8 mouse cellular contexts compared by ENCODE assay signal in genomic region chr17:27821407-27822338, GRCm38 (mm10). TPM values are rescaled to one million over a fixed set of nuclear protein-coding genes. Genes with fewer than 3 reads are reported as not detected.
A peak's percentile ranks its signal among the peaks of the same experiment; 100 is the strongest.
DNase-seq lines count a peak whose midpoint lies in the region; ATAC-seq and TF ChIP-seq lines count a peak whose summit lies in the region.

No protein-coding gene starts in this region.

- peak overlapping the region; percentile 67 for H3K4me2 ChIP-seq in hindbrain, embryonic 11.5 days (replicated peaks; ENCODE audit: low read depth, low read length)
- peak overlapping the region; percentile 88 for H3K4me2 ChIP-seq in limb, embryonic 14.5 days (replicated peaks; ENCODE audit: low read depth, low read length, severe bottlenecking)

- H3K9ac ChIP-seq in hindbrain, embryonic 11.5 days (ENCODE audit: low read depth, low read length): no peak overlapping the region
- H3K9ac ChIP-seq in limb, embryonic 14.5 days (ENCODE audit: low read depth, low read length, severe bottlenecking): peak overlapping the region; percentile 44; the same call in 1 of the 2 replicates

- H3K27ac ChIP-seq in hindbrain, embryonic 11.5 days (ENCODE audit: low read depth, low read length): peak overlapping the region; percentile 74; the same call in 1 of the 2 replicates
- peak overlapping the region; percentile 9; the same call in 1 of the 2 replicates for H3K27ac ChIP-seq in limb, embryonic 14.5 days (replicated peaks; ENCODE audit: low read depth, low read length)

- no peaks in the 10 kb centered on the region for H3K36me3 ChIP-seq in hindbrain, embryonic 11.5 days (ENCODE audit: control insufficient read depth, insufficient read depth, low read length)
- no peaks in the 10 kb centered on the region for H3K36me3 ChIP-seq in limb, embryonic 14.5 days (ENCODE audit: control insufficient read depth, insufficient read depth, low read length)

- H3K4me1 ChIP-seq in hindbrain, embryonic 11.5 days (replicated peaks; ENCODE audit: control insufficient read depth, insufficient read depth, low read length): peaks cover 3% of the 10 kb centered on the region
- H3K4me1 ChIP-seq in limb, embryonic 14.5 days (ENCODE audit: control insufficient read depth, insufficient read depth, low read length): peaks cover 21% of the 10 kb centered on the region

- whole genome bisulfite sequencing in hindbrain, embryonic 11.5 days: 71% methylated on average over 9 of the region's 9 CpGs
- WGBS in limb, embryonic 14.5 days: 47% methylated on average over 9 of the region's 9 CpGs

- H3K4me3 ChIP-seq in hindbrain, embryonic 11.5 days (ENCODE audit: low read depth, low read length): peak overlapping the region; percentile 68
- H3K4me3 ChIP-seq in limb, embryonic 14.5 days (replicated peaks; ENCODE audit: low read length): peak overlapping the region; percentile 95

- no peaks in the 10 kb centered on the region for H3K27me3 ChIP-seq in hindbrain, embryonic 11.5 days (ENCODE audit: control insufficient read depth, insufficient read depth, low read length)
- no peaks in the 10 kb centered on the region for H3K27me3 ChIP-seq in limb, embryonic 14.5 days (ENCODE audit: control insufficient read depth, insufficient read depth, low read length)

- TF ChIP-seq POLR2A in limb, embryonic 14.5 days (IDR thresholded peaks at IDR 0.05; ENCODE audit: borderline replicate concordance, extremely low read depth, insufficient read depth, insufficient read length): no peak

- no peaks in the 10 kb centered on the region for H3K9me3 ChIP-seq in hindbrain, embryonic 11.5 days (ENCODE audit: control insufficient read depth, low read length)
- no peaks in the 10 kb centered on the region for H3K9me3 ChIP-seq in limb, embryonic 14.5 days (ENCODE audit: control insufficient read depth, low read length)

- peak; percentile 74 for DNase-seq in CD4-positive, CD25-positive, alpha-beta regulatory T cell, adult 2 months (ENCODE audit: low read depth, low spot score)
- peak; percentile 18 to 35 for DNase-seq in thymus, adult 18-20 months
- no peak for DNase-seq in thymus, postnatal 0 days (ENCODE audit: low spot score)
- DNase-seq in hindbrain, embryonic 11.5 days (ENCODE audit: low spot score): no peak
- no peak for DNase-seq in limb, embryonic 14.5 days (ENCODE audit: low spot score)
- peak; percentile 82 for DNase-seq in naive thymus-derived CD4-positive, alpha-beta T cell, adult 2 months (ENCODE audit: low read depth)
- DNase-seq in frontal cortex, postnatal 36 days (ENCODE audit: low spot score in 2 of 2): no peak

- no peak for ATAC-seq in CD4-positive, CD25-positive, alpha-beta regulatory T cell, adult 4 months
- no peak for ATAC-seq in hindbrain, embryonic 11.5 days (ENCODE audit: low FRiP score)
- no peak for ATAC-seq in limb, embryonic 14.5 days (ENCODE audit: low FRiP score, low read depth)

RNA-seq across cellular contexts. Expression of gene D17Wsu92e, which starts 1.2 kb away (rescaled TPM):
- polyA plus RNA-seq in CD4-positive, CD25-positive, alpha-beta regulatory T cell, adult 4 months (2017; shearing (Covaris generic)): 10 to 100 TPM; 14.6 to 14.9 TPM
- polyA plus RNA-seq in thymus, postnatal 0 days (2015; fragmentation: Nextera tagmentation; extraction: Ambion mirVana): 16.7 and 20.8 TPM in 2 replicates
- 10.4 and 10.9 TPM in 2 replicates for polyA plus RNA-seq in hindbrain, embryonic 11.5 days (2014; fragmentation: Nextera tagmentation; extraction: Ambion mirVana)
- 60.1 and 65.2 TPM in 2 replicates for polyA plus RNA-seq in limb, embryonic 14.5 days (2012; rRNA removed)
- 20.3 and 21.3 TPM in 2 replicates for polyA plus RNA-seq in limb, embryonic 14.5 days (2014; fragmentation: Nextera tagmentation; extraction: Ambion mirVana)

RNA-seq across cellular contexts. Expression of gene Snrpc, which starts 16.3 kb away (rescaled TPM):
- 10 to 100 TPM; 84.0 to 86.8 TPM for polyA plus RNA-seq in CD4-positive, CD25-positive, alpha-beta regulatory T cell, adult 4 months (2017; shearing (Covaris generic))
- 383 and 386 TPM in 2 replicates for polyA plus RNA-seq in thymus, postnatal 0 days (2015; fragmentation: Nextera tagmentation; extraction: Ambion mirVana)
- polyA plus RNA-seq in hindbrain, embryonic 11.5 days (2014; fragmentation: Nextera tagmentation; extraction: Ambion mirVana): 344 and 359 TPM in 2 replicates
- polyA plus RNA-seq in limb, embryonic 14.5 days (2012; rRNA removed): 228 and 238 TPM in 2 replicates
- 286 and 308 TPM in 2 replicates for polyA plus RNA-seq in limb, embryonic 14.5 days (2014; fragmentation: Nextera tagmentation; extraction: Ambion mirVana)

RNA-seq across cellular contexts. Expression of gene Uhrf1bp1, which starts 34.6 kb away (rescaled TPM):
- 1 to 10 TPM in 1 of 2 experiments, under 1 TPM in 1; 0.65 to 1.3 TPM for polyA plus RNA-seq in CD4-positive, CD25-positive, alpha-beta regulatory T cell, adult 4 months (2017; shearing (Covaris generic))
- polyA plus RNA-seq in thymus, postnatal 0 days (2015; fragmentation: Nextera tagmentation; extraction: Ambion mirVana): 1.1 and 1.6 TPM in 2 replicates
- polyA plus RNA-seq in hindbrain, embryonic 11.5 days (2014; fragmentation: Nextera tagmentation; extraction: Ambion mirVana): 4.9 TPM in 2 replicates
- 13.5 and 15.6 TPM in 2 replicates for polyA plus RNA-seq in limb, embryonic 14.5 days (2012; rRNA removed)
- polyA plus RNA-seq in limb, embryonic 14.5 days (2014; fragmentation: Nextera tagmentation; extraction: Ambion mirVana): 8.0 TPM in 2 replicates

Comparison
In these comparisons a context has a peak if more than half of its experiments do, and no peak if none do; other contexts are left out.
1. DNase-seq: peak in CD4-positive, CD25-positive, alpha-beta regulatory T cell, adult 2 months (single experiment), thymus, adult 18-20 months (2 of 2) and naive thymus-derived CD4-positive, alpha-beta T cell, adult 2 months (single experiment); none in thymus, postnatal 0 days (single experiment), hindbrain, embryonic 11.5 days (single experiment), limb, embryonic 14.5 days (single experiment) and frontal cortex, postnatal 36 days (0 of 2).